Mouse (Mus musculus): Measurements from ENCODE around the gene Rgs13.

GRCm38 (mm10) chr1:144206281-144207061 is 29.3 kb upstream of the Rgs13 start:
- TF ChIP-seq CTCF (IDR thresholded peaks at IDR 0.05; ENCODE audit: control insufficient read depth, insufficient read depth, insufficient replicate concordance, low read depth, low read length) (no peak), POLR2A (IDR thresholded peaks at IDR 0.05; ENCODE audit: control insufficient read depth, low read depth, low read length) (no peak)

All from testis, adult 2 months (tissue).